Mouse (Mus musculus): Measurements from ENCODE around the gene Gm5941.
"Not testable (repeated sequence)": the region's sequence is repeated elsewhere in the genome, so short reads cannot be mapped to it uniquely, and the experiment has no call there.

Gm5941 gene

DNA sequence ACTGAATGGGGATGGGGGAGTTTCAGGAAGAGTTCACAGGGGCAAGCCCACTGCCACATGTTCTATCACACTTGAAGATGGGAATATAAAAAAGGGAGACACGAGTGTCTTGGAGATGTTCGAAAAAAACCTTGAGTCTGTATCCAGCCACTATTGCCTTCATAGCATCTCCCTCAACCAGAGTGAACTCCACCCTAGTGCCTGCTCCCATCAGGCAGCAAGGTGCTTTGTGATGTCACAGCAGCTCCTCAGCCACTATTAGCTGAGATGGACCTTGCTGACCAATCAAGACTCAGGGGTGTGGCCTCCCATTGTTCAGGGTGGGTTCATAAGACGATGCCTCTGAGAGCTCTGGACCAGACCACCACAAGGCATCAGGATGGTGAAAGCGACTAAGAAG lies at the start of gene Gm5941:
Gene Gm5941 (plus strand): TSS at position 301 of the 400 bp plus-strand sequence.
- DNase-seq: not testable (repeated sequence)

GRCm38 (mm10) chrX:92460496-92460895 lies 29.3 kb upstream of the Gm5941 start:
- no peak for DNase-seq

GRCm38 (mm10) chrX:92464773-92465172 lies 25.0 kb upstream of the Gm5941 start:
- DNase-seq: no peak

DNA sequence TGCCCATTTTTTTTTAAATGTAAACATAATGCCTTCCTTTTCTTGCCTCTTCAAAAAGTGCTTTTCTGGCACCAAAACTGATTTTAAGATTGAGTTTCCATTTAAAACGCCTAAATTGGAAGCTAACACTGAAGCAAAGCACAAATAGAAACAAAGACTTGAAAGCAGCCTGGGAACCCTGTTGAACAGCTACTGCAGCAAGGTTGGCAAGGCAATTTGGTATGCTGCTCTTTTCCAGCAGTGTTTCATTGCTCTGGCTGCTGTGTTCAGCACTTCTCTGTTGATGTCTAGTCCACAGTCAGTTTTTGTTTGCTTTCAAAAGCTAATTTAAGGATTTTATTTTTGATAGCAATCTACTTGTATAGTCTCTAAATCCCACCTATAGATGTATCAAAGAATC lies 8.5 kb downstream of the Gm5941 start:
- DNase-seq: no peak

- no peak for DNase-seq
Measured at GRCm38 (mm10) chrX:92527826-92528225, 38.1 kb downstream of the Gm5941 start.

Data from right cerebral cortex, adult 18-20 months (tissue).